Mouse (Mus musculus) myocyte (in vitro differentiated cells): Measurements from ENCODE around the gene Slc22a23.

Source experiments
- CEBPB ChIP-seq: IDR thresholded peaks from 2 replicates; pipeline ENCODE4 v1.6.1; 2011; ENCODE audit warnings: mild to moderate bottlenecking, moderate library complexity; ENCODE audit not compliant: poor library complexity, insufficient read depth, severe bottlenecking
- E2F4 ChIP-seq: IDR thresholded peaks from one replicate; pipeline ENCODE4 v1.6.1; 2011; ENCODE audit warnings: mild to moderate bottlenecking, control low read depth, moderate library complexity; ENCODE audit not compliant: insufficient read depth
- POLR2A ChIP-seq: IDR thresholded peaks from one replicate; pipeline ENCODE4 v1.6.1; 2011; ENCODE audit warnings: low read depth, mild to moderate bottlenecking, control low read depth, moderate library complexity; ENCODE audit not compliant: insufficient read length
- POLR2AphosphoS2 ChIP-seq: IDR thresholded peaks from one replicate; pipeline ENCODE4 v1.6.1; 2011; ENCODE audit warnings: low read depth, control low read depth; ENCODE audit not compliant: insufficient read length
- REST ChIP-seq: IDR thresholded peaks from one replicate; pipeline ENCODE4 v1.6.1; 2011; ENCODE audit warnings: mild to moderate bottlenecking, control low read depth, moderate library complexity; ENCODE audit not compliant: insufficient read depth, insufficient read length
- TCF12 ChIP-seq: IDR thresholded peaks from one replicate; pipeline ENCODE4 v1.6.1; 2011; ENCODE audit warnings: mild to moderate bottlenecking, control low read depth; ENCODE audit not compliant: poor library complexity, insufficient read depth, severe bottlenecking
- TCF3 ChIP-seq: IDR thresholded peaks from one replicate; pipeline ENCODE4 v1.6.1; 2011; ENCODE audit warnings: low read depth, control low read depth; ENCODE audit not compliant: insufficient read length
- USF1 ChIP-seq: IDR thresholded peaks from one replicate; pipeline ENCODE4 v1.6.1; 2011; ENCODE audit warnings: low read depth, mild to moderate bottlenecking, control low read depth, moderate library complexity

GRCm38 (mm10) chr13:34294212-34294611, 50.8 kb downstream of the Slc22a23 start:
- no peak for TF ChIP-seq E2F4
- no peak for TF ChIP-seq REST
- TF ChIP-seq TCF3 = no peak
- TF ChIP-seq POLR2A = no peak
- no peak for TF ChIP-seq POLR2AphosphoS2
- no peak for TF ChIP-seq USF1
- no peak for TF ChIP-seq TCF12
- TF ChIP-seq CEBPB = no peak
